Mouse (Mus musculus) retina, embryonic 14.5 days (tissue): ENCODE data around the gene Htr1b.

ENCODE experiments used
- DNase-seq: peaks from one replicate; pipeline ENCODE4 v3.0.0-alpha.2; 2015; ENCODE audit warnings: low spot score

The Htr1b gene

GRCm38 (mm10) chr9:81633437-81633973, at the start of gene Htr1b:
TSS of gene Htr1b (minus strand) at chr9:81633828.
- no peak for DNase-seq

DNA sequence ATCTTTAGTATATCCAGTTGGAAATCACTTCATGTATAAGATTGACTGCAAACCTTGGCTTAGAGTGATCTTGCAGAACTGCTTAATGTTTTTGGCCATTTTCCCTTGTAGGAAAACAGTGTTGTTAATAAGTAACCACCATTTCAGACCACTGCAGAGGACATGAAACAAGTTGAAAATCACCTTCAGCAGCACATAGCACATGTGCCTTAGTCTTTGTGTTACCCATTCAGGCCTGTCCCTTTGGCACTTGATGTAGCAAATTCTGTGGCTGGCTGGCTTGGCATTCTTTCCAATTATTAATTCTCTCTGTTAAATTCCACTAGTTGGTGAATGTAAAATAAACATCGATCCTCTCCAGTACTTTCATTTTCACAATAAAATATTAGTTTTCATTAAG, 43.1 kb upstream of the Htr1b start:
- no peak for DNase-seq

DNA sequence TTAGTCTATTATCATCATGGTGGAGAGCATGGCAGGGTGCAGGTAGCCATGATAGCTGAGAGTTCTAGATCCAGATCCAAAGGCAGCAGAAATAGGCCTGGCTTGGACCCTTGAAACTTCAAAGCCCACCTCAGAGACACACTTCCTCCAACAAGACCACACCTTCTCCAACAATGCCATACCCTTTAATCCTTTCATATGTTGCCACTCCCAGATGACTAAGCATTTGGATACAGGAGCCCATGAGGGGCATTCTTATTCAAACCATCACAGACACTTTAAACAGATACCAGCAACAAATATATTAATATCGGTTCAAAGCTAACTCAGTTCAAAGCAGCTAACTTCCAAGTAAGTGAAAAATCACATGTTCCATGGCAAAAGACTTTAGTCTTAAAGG, 3.9 kb upstream of the Htr1b start:
- DNase-seq = no peak

GRCm38 (mm10) chr9:81635109-81635508, 1.5 kb upstream of the Htr1b start:
- DNase-seq = peak; percentile 76

DNA sequence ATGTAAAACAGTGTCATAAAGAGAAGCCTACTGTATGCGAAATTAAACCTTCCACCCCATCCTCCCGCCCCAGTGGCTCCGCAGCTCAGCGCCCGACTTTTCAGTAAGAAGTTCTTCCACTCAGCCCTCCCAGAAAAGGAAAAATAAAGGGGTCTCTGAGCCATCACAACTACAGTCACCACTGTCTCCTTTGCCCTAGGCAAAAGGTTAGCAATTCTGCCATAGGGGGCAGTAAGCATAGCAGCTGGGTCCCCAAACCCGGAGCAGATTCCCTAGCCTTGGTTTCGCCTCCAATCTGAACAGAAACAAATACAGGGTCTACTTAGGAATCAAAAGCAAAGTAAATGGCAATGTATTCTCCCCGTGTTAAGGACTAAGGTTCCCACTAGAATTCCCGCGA, 535 bp upstream of the Htr1b start:
- DNase-seq = peak; percentile 56

GRCm38 (mm10) chr9:81632736-81633436, 742 bp downstream of the Htr1b start:
- DNase-seq = peak; percentile 70

- peak; percentile 65 for DNase-seq
Observed at GRCm38 (mm10) chr9:81632191-81632735, 1.4 kb downstream of the Htr1b start.

DNA sequence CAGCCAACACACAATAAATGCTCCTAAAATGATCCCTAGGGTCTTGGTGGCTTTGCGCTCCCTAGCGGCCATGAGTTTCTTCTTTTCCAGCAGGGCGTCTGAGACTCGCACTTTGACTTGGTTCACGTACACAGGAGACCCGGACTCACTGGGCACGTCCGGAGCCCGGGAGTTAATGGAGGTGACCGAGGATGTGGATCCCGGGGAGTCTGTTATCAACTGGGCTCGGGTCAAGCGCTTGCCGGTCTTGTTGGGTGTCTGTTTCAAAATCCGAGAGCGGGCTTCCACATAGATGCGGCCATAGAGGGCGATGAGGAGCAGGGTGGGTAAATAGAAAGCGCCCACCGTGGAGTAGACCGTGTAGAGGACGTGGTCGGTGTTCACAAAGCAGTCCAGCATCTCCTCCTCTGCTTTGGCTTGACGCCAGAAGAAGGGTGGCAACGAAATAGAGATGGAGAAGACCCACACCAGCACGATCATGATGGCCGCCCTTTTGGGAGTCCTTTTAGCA, 2.0 kb downstream of the Htr1b start:
- peak; percentile 68 for DNase-seq

- DNase-seq = peak; percentile 92
Observed at GRCm38 (mm10) chr9:81626899-81627606, 6.6 kb downstream of the Htr1b start.

DNA sequence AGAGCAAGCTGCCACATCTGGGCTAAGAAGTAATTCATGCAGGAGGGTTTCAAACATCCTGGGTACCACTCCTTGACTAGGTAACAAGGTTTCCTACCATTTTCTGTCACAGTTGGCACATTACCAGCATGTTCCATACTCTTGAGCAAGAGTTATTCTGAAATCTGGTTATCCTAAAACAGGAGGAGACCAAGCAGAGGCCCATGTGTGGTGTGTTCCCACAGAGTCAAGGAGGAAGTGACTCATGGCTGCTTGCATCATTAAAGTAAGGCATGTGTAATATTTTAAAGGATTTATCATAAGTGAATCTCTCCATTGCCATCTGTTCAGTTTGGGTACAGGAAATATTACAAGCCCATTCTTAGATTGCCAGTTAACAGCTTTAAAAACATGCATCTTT, 7.7 kb downstream of the Htr1b start:
- DNase-seq = no peak

DNA sequence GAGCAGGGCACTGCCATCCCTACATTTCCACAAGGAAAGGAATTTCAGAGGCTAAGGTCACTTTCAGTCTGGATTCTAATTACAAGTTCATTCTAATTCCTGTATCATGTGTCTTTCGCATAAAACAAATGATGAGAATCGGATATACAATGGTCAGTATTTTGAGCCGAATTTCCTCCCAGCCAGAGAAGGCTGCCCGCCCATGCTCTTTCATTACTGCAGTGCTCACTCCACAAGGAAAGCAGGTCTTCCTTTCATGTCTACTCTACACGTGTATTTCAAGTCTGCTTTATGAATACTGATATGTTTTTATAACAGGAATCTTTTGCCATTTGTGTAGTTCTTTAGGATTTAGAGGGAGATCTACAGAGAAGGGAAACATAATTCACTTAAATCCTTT, 10.8 kb downstream of the Htr1b start:
- DNase-seq = no peak

DNA sequence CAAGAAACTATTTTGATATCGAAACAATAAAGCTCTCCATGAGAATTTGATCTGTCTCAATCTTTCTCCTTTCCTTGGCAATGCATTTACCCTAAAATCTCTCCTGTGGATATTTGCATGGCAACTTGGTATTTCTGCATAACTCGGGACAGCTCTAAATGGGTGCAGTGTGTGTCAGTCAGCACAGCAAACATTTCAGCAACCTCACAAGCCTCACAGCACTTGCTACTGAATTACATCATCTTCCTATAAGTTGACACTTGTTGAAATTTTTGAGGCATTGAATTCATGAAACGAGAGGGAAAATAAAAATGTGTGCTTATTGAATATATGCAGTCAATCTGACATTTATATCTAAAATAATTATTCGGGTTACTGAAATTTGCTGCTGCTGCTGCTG, 22.6 kb downstream of the Htr1b start:
- DNase-seq = no peak
